In the genomic region with DNA sequence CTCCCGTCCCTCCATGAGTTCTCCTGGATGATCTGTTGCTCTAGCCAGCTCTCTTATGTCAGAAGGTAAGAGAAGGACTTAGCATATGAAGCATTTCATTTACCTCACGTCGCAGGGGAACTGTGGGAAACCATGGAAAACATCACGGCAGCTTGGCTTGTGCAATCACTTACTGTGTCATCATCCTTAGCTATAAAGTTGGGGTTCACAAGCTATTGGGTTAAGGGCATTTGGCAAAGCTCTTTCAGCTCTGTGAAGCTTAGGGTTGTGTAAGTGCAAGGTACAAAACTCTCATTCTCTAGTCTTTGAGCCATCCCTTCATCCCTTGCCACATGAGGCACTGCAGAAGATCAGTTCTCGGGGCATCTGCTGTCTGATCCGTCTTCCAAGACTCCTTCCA, we compare ENCODE assay signal across 14 mouse cellular contexts.
"Had no signal": no experiment of that assay in that cellular context is flagged by ENCODE, and none has a peak within 500 bp of the region (broad histone marks: within the 10 kb centered on the region; RNA-seq: fewer than 3 reads in every experiment).

No protein-coding gene starts in this region.

- H3K4me3 ChIP-seq: neural tube, embryonic 13.5 days; neural tube, embryonic 15.5 days; stomach, embryonic 15.5 days had no signal

- H3K36me3 ChIP-seq: neural tube, embryonic 13.5 days; neural tube, embryonic 15.5 days; stomach, embryonic 15.5 days had no signal

- H3K9ac ChIP-seq: neural tube, embryonic 13.5 days; neural tube, embryonic 15.5 days; stomach, embryonic 15.5 days had no signal

- H3K9me3 ChIP-seq: neural tube, embryonic 13.5 days; neural tube, embryonic 15.5 days; stomach, embryonic 15.5 days had no signal

- H3K4me2 ChIP-seq: neural tube, embryonic 13.5 days; neural tube, embryonic 15.5 days; stomach, embryonic 15.5 days had no signal

- H3K27me3 ChIP-seq: neural tube, embryonic 13.5 days; neural tube, embryonic 15.5 days; stomach, embryonic 15.5 days had no signal

- H3K4me1 ChIP-seq: neural tube, embryonic 13.5 days; neural tube, embryonic 15.5 days; stomach, embryonic 15.5 days had no signal

- DNase-seq: retina, postnatal 1 day; right cerebral cortex, postnatal 14 days; right cerebral cortex, postnatal 25 days; right cerebral cortex, postnatal 4 days; spleen, adult 18-20 months; thymus, adult 18-20 months; thymus, adult 2 months; thymus, postnatal 14 days; thymus, postnatal 25 days; thymus, postnatal 36 days had no signal

- H3K27ac ChIP-seq: neural tube, embryonic 13.5 days; neural tube, embryonic 15.5 days; stomach, embryonic 15.5 days; stomach, postnatal 0 days had no signal
